Mouse (Mus musculus) heart, postnatal 0 days (tissue): ENCODE data around the gene Spats2l. TPM values are rescaled to one million over a fixed set of nuclear protein-coding genes. Genes with fewer than 3 reads are reported as not detected.

ENCODE experiments used
- ATAC-seq: fragments of 200-750 bp; cut with Nextera tagmentation; 2 replicates; pipeline ENCODE4 v1.8.0; 2017; ENCODE audit warnings: low read depth, moderate number of reproducible peaks, moderate library complexity; ENCODE audit not compliant: insufficient read depth
- DNase-seq: peaks from one replicate; pipeline ENCODE4 v3.0.0-alpha.2; 2016; ENCODE audit warnings: low spot score
- H3K27ac ChIP-seq: fragments of 300-500 bp; sonication (generic); 2 replicates; pipeline ENCODE4 v1.5.1; 2014; ENCODE audit warnings: low read depth, mild to moderate bottlenecking
- H3K27me3 ChIP-seq: fragments of 300-500 bp; sonication (generic); 2 replicates; pipeline ENCODE4 v1.6.1; 2014; ENCODE audit warnings: low read length, mixed read lengths; ENCODE audit not compliant: control insufficient read depth, insufficient read depth
- H3K36me3 ChIP-seq: fragments of 300-500 bp; sonication (generic); replicated peaks from 2 replicates; pipeline ENCODE4 v1.6.1; 2014; ENCODE audit warnings: low read length, mixed read lengths; ENCODE audit not compliant: control insufficient read depth, insufficient read depth
- H3K4me1 ChIP-seq: fragments of 300-500 bp; sonication (generic); 2 replicates; pipeline ENCODE4 v1.6.1; 2014; ENCODE audit warnings: antibody characterized with exemption; ENCODE audit not compliant: control insufficient read depth, insufficient read depth
- H3K4me2 ChIP-seq: fragments of 300-500 bp; sonication (generic); 2 replicates; pipeline ENCODE4 v1.6.1; 2014; ENCODE audit warnings: low read depth, mild to moderate bottlenecking, low read length, moderate library complexity
- H3K4me3 ChIP-seq: fragments of 300-500 bp; sonication (generic); 2 replicates; pipeline ENCODE4 v1.5.1; 2014; ENCODE audit warnings: low read depth, low read length
- H3K9ac ChIP-seq: fragments of 300-500 bp; sonication (generic); replicated peaks from 2 replicates; pipeline ENCODE4 v1.6.1; 2014; ENCODE audit warnings: low read depth, low read length, mixed read lengths
- H3K9me3 ChIP-seq: fragments of 300-500 bp; sonication (generic); replicated peaks from 2 replicates; pipeline ENCODE4 v1.6.1; 2016; ENCODE audit warnings: low read length; ENCODE audit not compliant: control insufficient read depth
- CTCF ChIP-seq: IDR thresholded peaks from 2 replicates; pipeline ENCODE4 v1.5.1; 2016; ENCODE audit warnings: antibody characterized with exemption, control low read depth, low read depth
- EP300 ChIP-seq: IDR thresholded peaks from 2 replicates; pipeline ENCODE4 v1.6.1; 2016; ENCODE audit warnings: antibody characterized with exemption, low read depth
- WGBS: fragments of 180-500 bp; shearing (Covaris S2); extraction: QIAGEN DNeasy Blood & Tissue Kit; methylation state at CpG from one replicate; pipeline ENCODE4 v1.1.7; 2014; 5-methylcytosine and 5-hydroxymethylcytosine counted together
- polyA plus RNA-seq: library from polyadenylated mRNA; unstranded; fragments of >200 nt; fragmentation: Nextera tagmentation; extraction: Ambion mirVana; gene quantifications from 2 replicates; pipeline ENCODE4 v1.2.1, GENCODE M21; 2015
- total RNA-seq: library from RNA; depleted of rRNA; stranded (reverse); fragments of >200 nt; gene quantifications from 2 replicates; pipeline ENCODE4 v1.2.3, GENCODE M21; 2014; ENCODE audit warnings: low replicate concordance

The Spats2l gene
- total and polyA plus RNA-seq, 2 experiments from 2014 or later: 12.5 to 48.7 TPM

DNA sequence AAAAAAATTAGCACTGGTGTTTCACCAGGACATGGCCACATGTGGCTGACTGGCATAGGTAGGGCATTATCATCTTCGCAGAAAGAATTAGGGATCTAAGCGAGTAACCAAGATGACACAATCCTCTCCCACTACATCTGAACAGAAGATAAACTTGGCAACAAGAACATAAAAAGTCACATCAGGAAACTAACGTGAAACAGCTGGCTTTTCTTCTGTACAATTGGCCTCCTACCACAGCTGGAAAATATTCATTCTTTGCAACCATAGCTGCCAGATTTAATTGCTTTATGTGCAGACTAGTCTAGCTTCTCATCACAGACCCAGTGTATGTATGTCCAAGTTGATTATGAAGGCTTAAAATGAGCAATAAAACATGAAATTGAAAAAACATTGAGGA is 131.9 kb downstream of the Spats2l start:
- H3K9ac ChIP-seq: no peak overlapping the region
- no peak overlapping the region for H3K27ac ChIP-seq
- no peak for TF ChIP-seq EP300
- TF ChIP-seq CTCF: no peak
- ATAC-seq (no peak), DNase-seq (no peak)
- H3K4me3 ChIP-seq: no peak overlapping the region
- no peak overlapping the region for H3K4me2 ChIP-seq
- H3K36me3 ChIP-seq: peaks cover 24% of the 10 kb centered on the region
- peaks cover 8% of the 10 kb centered on the region; the same call in 1 of the 2 replicates for H3K4me1 ChIP-seq
- 62% methylated on average over 3 of the region's 3 CpGs for WGBS
- H3K9me3 ChIP-seq: no peaks in the 10 kb centered on the region
- no peaks in the 10 kb centered on the region for H3K27me3 ChIP-seq

DNA sequence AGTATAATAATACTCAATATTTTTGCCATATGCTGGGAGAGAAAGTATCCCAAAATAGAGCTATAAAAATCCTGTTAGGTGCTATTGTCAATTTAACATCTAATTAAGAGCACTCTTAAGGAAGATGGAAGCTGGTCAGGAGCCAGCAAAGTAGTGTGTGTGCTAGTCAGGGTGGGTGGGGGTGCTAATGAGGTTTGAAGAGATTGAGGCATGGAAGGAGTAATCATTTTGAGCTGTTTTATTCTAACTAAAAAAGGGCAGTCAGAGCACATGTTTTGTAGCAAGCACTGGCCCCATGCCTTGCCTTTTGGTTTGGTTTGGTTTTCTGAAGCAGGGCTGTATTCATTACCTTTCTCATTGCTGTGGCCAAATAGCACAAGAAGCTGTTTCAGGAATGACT is 132.3 kb downstream of the Spats2l start:
- H3K27me3 ChIP-seq: no peaks in the 10 kb centered on the region
- peaks cover 20% of the 10 kb centered on the region for H3K36me3 ChIP-seq
- H3K9ac ChIP-seq: no peak overlapping the region
- TF ChIP-seq EP300 (no peak), CTCF (no peak)
- H3K4me3 ChIP-seq: no peak overlapping the region
- H3K27ac ChIP-seq: no peak overlapping the region; the same call in 1 of the 2 replicates
- H3K9me3 ChIP-seq: no peaks in the 10 kb centered on the region
- ATAC-seq (no peak), DNase-seq (no peak)
- peaks cover 8% of the 10 kb centered on the region; the same call in 1 of the 2 replicates for H3K4me1 ChIP-seq
- no peak overlapping the region for H3K4me2 ChIP-seq

DNA sequence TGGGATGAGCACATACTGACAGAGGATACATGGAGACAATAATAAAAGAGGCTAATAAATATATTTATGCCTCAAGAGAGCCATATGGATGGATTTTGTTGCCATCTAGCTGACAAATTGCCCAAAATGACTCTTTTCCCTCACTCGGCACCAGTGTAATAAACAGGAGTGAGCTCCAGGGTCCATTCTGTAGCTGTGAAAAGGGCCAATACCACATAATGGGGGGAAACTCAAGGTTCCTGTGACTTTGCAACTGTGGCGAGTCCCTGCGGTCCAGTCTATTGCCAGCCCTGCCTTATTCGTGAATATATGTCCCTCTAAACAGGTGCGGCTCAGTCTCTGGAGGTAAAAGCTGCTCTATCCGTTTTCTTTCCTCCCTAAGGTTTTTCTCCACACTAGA is 137.6 kb downstream of the Spats2l start:
- Histone ChIP-seq H3K36me3 (peaks cover 11% of the 10 kb centered on the region; the same call in 1 of the 2 replicates), H3K27me3 (no peaks in the 10 kb centered on the region), H3K4me3 (no peak overlapping the region), H3K4me2 (no peak overlapping the region), H3K27ac (no peak overlapping the region), H3K4me1 (0 out of 2 replicates have a peak, but pooled peaks cover 3% of the 10 kb centered on the region), H3K9me3 (no peaks in the 10 kb centered on the region), H3K9ac (no peak overlapping the region)
- WGBS: 90% methylated on average over 6 of the region's 6 CpGs
- DNase-seq (no peak), ATAC-seq (no peak)
- TF ChIP-seq CTCF (no peak), EP300 (no peak)

DNA sequence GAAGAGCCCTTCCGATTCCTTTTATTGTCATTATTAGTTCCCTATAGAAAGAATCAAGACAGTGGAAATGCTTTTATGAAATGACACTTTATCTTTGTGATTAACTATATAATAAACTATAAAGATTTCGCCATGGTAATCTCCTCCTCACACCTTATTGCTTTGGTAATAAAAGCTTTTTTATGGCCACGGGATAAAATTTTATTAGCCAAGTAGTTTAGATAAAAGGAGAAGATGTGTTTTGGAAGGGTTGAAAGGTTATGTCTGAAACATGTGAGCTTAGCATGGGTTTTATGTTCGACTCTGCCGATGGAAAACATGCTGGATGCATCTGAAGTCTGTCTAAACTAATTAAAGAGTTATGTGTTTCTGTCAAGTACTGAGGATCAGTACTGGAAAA is 143.4 kb downstream of the Spats2l start:
- no peaks in the 10 kb centered on the region for H3K36me3 ChIP-seq
- H3K4me1 ChIP-seq: no peaks in the 10 kb centered on the region

DNA sequence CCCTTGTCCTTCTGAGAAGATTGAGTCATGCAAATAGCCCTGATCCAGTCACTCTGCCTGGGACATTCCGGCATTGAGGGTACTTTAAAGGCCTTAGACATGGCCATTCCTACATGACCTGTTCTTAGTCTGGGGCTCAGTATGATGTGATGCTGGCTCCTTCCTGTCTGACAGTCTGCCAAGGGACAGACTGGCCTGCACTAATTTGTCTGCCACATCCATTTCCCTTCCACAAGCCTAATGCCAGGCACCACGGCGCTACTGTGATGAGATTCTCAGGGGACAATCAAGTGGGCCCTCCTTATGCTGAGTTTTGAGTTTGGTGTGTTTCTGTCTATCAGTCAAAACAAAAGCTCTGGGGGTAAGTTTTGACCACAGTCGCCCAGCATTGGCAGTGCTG is 144.6 kb downstream of the Spats2l start:
- Histone ChIP-seq H3K4me1 (no peaks in the 10 kb centered on the region), H3K4me2 (no peak overlapping the region), H3K36me3 (0 out of 2 replicates have a peak, but pooled peaks cover 2% of the 10 kb centered on the region), H3K9me3 (no peaks in the 10 kb centered on the region), H3K27me3 (no peaks in the 10 kb centered on the region), H3K27ac (no peak overlapping the region), H3K9ac (no peak overlapping the region), H3K4me3 (no peak overlapping the region)
- TF ChIP-seq EP300 (no peak), CTCF (no peak)
- ATAC-seq: no peak
- WGBS: 70% methylated on average over 4 of the region's 4 CpGs
- DNase-seq: no peak

More for the DNA sequence above, 143.4 kb downstream of the Spats2l start:
- H3K9ac ChIP-seq: no peak overlapping the region
- H3K4me2 ChIP-seq: no peak overlapping the region
- no peaks in the 10 kb centered on the region for H3K27me3 ChIP-seq
- ATAC-seq (no peak), DNase-seq (no peak)
- H3K27ac ChIP-seq: no peak overlapping the region
- TF ChIP-seq EP300 (no peak), CTCF (no peak)
- no peak overlapping the region for H3K4me3 ChIP-seq
- H3K9me3 ChIP-seq: no peaks in the 10 kb centered on the region
- 82% methylated on average over 5 of the region's 5 CpGs for WGBS

DNA sequence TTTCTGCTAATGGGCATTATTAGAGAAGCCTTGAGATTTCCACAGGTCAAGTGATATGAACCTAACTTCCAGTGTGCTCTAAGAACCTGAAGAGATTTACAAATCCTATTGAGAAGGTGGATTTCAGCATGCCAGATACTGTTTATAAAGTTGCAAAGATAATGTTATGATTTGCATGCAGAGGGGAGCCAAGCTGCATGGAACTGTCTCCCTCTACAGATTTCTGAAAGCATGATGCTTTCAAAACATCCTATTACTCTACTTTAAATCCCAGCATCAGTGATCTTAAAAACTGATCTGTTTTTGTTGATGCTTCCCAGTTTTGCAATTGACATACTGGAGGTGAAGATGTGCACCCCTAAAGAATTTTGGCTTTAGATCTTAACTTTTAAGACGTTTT is 160.3 kb downstream of the Spats2l start:
- DNase-seq (no peak), ATAC-seq (no peak)
- TF ChIP-seq EP300 (no peak), CTCF (no peak)
- Histone ChIP-seq H3K27ac (no peak overlapping the region), H3K4me2 (no peak overlapping the region), H3K4me3 (no peak overlapping the region), H3K9me3 (no peaks in the 10 kb centered on the region), H3K4me1 (no peaks in the 10 kb centered on the region), H3K27me3 (no peaks in the 10 kb centered on the region), H3K36me3 (peaks cover 10% of the 10 kb centered on the region; the same call in 1 of the 2 replicates), H3K9ac (no peak overlapping the region)
- WGBS: 56% methylated on average over 1 of the region's 1 CpGs
